Mouse (Mus musculus): ENCODE results near the gene Asna1. TPM values are rescaled to one million over a fixed set of nuclear protein-coding genes. Genes with fewer than 3 reads are reported as not detected.
A peak's percentile ranks its signal among the peaks of the same experiment; 100 is the strongest.

Asna1 gene
- total RNA-seq, 4 experiments from 2014 or later, result 118 to 124 (median 122) TPM

DNA sequence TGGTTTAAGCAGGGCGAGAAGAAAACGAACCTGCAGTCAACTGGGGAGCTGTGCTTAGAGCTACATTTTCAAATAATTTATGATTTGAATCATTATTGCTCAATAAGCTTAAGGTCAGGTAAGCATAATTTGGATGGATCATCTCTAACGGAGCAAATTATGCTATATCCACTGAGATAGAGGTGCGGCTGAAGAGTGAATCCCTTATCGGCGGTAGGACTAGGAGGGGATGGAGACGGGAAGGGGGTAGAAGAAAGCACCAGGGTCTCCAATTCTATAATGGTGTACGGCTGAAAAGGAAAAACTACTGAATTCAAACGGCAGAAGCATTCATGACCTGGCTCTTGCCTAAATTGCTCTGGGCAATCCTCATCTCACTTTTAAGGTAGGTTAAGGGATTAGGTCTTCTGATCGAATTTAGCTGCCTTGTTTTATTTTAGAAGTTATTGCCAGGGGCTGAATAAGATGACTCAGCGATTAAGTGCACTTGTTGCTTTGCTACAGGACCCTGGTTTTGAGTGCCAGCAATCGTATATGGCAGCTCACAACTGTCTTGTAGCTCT is 10.2 kb upstream of the Asna1 start:
- DNase-seq (ENCODE audit: low spot score in 2 of 2), result no peak

DNA sequence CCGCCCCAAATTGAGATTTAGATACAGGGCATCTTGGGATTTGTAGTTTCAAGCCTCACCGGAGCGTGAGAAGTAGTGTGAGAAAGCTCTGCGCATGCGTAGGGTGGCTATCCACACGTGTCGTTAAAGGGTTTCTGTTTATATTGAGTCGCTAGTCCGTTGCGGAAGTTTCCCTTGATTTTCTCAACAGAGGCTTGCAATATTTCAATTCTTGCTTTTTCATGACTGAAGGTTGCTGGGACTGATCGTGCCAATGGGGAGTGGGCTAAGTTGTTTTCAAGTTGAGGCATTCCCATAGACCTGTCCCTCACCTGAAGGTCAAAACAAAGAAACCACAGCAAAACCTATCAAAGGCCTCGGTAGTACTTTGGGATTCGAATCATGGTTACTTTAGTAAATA is 9.7 kb upstream of the Asna1 start:
- peak; percentile 57 to 69 for DNase-seq (ENCODE audit: low spot score in 2 of 2)

GRCm38 (mm10) chr8:85033867-85034266 is 8.8 kb upstream of the Asna1 start:
- DNase-seq (ENCODE audit: low spot score in 2 of 2), result no peak

DNA sequence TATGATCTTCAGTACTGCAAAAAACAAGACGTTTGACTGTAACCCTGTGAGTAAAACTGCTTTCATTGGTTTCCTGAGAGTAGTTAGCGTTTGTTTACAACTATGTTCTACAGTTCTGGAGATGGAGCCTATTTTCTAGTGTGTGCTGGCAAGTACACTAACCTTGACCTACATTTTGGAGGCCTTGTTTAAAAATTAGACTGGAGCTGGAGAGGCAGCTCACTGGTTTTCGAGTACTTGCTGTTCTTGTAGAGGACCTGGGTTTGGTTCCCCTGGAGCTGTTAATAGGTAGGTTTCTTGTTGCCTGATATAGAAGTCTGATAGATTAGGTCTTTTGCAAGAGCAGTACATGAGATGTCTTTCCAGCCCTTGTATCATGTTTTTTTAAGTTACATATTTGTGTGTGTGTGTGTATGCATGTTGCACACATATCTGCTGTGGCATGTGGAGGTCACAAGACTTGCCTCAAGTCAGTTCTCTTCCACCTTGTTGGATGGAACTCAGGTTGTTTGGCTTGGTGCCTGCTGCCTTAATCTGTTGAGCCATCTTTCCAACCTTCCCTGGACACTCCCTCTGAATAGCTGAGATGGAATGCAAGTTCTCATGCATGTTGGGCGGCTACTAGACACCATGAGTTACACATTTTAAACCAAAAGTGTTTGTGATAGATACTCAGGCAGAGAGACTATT is 7.7 kb upstream of the Asna1 start:
- no peak for DNase-seq (ENCODE audit: low spot score in 2 of 2)

GRCm38 (mm10) chr8:85029271-85029670 is 4.2 kb upstream of the Asna1 start:
- no peak for DNase-seq (ENCODE audit: low spot score in 2 of 2)

DNA sequence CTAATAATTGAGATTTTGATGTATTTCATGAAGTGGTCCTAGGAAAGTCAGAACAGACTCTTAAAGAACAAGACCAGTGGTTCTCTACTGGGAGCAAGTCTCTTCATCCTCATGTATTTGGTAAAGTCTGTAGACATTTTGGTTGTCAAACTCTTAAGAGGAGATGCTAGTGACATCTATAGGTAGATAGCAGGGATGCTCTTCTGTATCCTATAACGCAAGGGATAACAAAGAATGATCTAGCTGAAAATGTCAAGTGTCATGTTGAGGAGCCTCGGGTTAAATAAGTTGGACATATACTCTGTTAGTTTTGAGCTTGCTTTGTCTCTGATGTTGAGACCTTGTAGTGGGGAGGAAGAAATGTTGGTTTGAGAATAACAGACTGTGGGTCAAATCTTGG is 2.8 kb upstream of the Asna1 start:
- DNase-seq (ENCODE audit: low spot score in 2 of 2), result no peak

DNA sequence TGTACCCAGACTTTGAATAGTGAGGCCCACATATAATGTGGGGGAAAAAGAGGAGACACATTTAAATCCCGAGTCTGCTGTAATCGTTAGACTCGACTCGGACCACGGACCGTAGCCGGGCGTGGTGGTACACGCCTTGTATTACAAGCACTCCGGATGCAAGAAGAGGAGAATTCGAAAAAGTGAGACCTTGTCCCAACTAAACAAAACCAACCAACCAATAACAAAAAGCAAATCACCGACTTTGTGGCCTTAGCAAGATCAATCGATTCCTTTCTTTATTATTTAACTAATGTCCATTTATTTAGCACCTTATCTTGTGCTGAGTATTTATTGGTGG is 2.4 kb upstream of the Asna1 start:
- DNase-seq (ENCODE audit: low spot score in 2 of 2), result no peak

DNA sequence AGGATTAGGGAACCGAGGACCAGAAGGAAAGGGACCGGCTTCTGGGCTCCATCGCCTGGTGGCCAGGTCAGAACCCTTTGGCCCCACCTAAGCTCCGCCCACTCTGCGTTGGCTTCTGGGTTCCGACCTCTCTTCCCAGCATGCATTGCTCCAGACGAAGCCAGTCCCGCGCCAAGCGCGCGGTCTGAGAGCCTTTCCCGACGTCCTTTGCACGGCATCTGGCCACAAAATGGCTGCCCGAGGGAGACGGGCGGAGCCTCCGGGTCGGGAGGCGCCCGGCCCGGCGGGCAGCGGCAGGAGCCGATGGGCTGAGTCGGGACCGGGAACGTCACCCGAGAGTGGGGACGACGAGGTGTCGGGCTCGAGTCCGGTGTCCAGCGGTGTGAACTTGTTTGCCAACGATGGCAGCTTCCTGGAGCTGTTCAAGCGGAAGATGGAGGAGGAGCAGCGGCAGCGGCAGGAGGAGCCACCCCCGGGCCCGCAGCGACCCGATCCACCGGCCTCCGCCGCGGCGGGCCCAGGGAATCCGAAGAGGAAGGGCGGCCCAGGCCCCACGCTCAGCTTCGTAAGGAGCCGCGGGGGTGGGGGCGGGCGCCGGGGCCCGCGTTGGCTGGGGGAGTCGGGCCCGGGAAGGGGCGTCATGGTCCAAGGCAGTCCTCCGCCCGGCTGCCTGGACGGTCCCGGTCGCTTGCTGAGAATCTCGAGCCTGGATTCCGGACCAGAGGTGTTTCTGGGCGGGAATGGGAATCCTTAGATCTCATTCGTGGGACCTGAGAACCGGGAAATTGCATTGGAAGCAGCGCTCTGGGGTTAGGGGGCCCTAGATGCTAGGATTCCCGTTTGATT is 1.8 kb upstream of the Asna1 start, which contains the start of gene Trir:
Trir (plus strand) TSS at position 154 of the 846 bp plus-strand sequence.
- DNase-seq (ENCODE audit: low spot score in 2 of 2), result peak; percentile 94 to 96

GRCm38 (mm10) chr8:85023846-85024245 is 1.2 kb downstream of the Asna1 start:
- DNase-seq (ENCODE audit: low spot score in 2 of 2), result no peak

DNA sequence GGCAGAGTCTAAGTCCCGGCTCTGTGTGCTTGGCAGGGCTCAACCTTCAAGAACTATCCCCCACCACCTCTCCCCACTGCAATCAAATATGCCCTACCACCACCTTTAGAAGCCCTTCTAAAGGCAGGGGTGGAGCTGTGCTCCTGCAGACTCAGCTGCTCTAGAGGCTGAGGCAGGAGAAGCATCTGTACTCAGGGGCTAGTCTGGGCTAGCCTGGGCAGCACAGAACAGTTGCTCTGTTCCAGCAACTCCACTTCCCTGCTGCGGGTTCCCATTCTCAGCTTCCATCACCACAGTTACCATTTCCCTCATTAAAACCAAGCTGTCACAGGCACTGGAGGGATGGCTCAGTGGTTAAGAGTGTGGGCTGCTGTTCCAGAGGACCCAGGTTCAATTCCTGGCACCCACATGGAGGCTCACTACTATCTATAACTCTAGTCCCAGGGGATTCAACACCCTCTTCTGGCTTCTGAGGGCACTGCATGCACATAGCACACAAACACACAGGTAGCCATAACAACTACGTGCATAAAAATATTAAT is 3.5 kb downstream of the Asna1 start:
- no peak for DNase-seq (ENCODE audit: low spot score in 2 of 2)

DNA sequence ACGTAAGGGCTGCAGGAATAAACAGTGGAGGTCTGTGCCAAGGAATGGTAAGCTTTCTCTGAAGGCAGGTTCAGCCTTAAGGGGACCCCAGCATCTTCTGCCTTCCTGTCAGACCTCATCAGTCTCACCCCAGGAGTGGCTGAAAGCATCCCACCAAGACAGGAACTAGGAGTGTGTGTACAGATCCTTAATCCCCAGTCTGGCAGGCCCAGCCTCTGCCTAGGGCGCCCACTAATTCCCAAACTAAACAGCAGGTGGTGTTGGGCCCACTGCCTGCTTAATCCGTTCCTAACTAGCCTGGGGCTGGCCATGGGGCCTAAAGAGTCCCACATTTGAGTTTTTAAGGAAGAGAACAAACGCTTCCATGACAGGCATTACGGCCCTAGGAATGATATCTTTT is 7.9 kb downstream of the Asna1 start:
- DNase-seq (ENCODE audit: low spot score in 2 of 2), result no peak

DNA sequence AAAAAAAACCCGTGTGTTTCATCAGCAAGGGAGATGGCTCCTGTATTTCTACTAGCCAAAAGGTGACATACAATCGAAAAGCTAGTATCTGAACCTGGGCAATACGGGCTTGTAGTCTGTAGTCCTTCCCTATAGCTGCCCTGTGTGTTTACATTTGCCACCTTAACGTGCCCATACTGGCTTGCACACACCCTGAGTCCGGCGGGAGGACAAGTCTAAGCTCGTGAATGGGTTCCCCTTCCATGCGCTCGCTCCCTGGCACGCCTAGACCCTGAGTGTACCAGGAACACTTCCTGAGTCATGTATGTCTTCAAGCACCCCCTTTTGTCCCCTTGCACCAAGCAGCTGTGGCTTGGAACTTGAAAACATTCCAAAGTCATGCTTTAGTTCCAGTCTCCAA is 8.4 kb downstream of the Asna1 start:
- DNase-seq (ENCODE audit: low spot score in 2 of 2), result no peak

DNA sequence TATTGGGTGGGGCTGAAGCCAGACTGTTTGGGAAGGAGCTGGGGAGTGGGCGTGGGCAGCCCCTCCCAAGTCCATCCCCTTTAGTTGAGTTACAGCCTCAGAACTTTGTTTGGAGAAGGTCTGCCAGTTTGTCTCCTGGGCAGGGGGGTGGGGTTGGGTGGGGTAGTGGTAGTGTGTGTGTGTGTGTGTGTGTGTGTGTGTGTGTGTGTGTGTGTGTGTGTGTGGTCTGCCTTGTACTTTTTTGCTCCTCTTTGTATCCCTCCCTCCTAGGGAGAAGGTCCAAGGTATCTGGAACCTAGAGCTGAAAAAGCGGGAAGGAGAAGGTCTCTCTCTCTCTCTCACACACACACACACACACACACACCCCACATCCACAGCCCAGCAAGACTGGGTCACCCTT is 10.7 kb downstream of the Asna1 start, which contains the start of gene Best2:
Best2 (minus strand) TSS at position 101 of the 400 bp plus-strand sequence.
- DNase-seq (ENCODE audit: low spot score in 2 of 2), result no peak

- DNase-seq (ENCODE audit: low spot score in 2 of 2), result peak; percentile 64 to 75
These were observed 11.7 kb downstream of the Asna1 start for GRCm38 (mm10) chr8:85013230-85013840.

DNA sequence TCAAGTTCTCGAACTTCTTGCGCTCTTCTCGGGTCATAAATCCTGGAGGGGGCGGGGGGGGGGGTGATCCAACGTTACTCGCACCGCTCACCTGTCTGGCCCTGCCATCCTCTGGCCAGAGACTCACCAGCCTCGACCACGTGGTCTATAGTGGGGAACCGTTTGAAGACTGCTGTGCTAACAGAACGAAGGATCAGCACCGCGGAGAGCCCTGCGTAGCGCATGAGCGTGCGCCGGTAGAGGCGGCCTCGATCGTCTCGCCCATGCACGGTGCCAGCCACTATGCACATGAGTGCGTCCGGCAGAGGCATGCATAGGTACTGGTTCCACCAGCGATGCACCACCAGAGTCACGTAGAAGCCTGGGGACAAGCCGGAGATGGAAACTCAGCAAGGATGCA is 13.8 kb downstream of the Asna1 start:
- no peak for DNase-seq (ENCODE audit: low spot score in 2 of 2)

DNA sequence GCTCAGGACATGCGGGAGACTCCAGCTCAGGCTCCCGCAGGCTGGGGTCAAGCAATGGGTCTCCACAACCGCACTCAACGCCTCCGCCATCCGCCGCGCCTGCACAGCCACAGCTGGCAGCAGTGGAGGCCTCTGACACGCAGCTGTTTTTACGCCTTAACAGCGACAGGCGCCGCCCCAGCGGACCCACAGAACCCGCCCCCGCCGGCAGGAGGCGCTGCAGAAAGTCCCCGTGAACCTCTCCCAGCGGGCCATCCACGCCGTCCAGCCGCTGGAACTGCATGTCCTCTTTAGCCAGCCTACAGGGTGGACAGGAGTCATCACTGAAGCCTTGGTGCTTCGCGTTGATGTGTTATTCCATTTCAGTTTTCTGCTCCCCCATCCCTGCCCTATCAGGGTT is 17.4 kb downstream of the Asna1 start:
- DNase-seq (ENCODE audit: low spot score in 2 of 2), result no peak

GRCm38 (mm10) chr8:84997649-84998295 is 27.3 kb downstream of the Asna1 start:
- peak; percentile 86 to 92 for DNase-seq (ENCODE audit: low spot score in 2 of 2)

GRCm38 (mm10) chr8:84996978-84997377 is 28.1 kb downstream of the Asna1 start:
- DNase-seq (ENCODE audit: low spot score in 2 of 2), result no peak

- DNase-seq (ENCODE audit: low spot score in 2 of 2), result no peak
These were observed 29.4 kb downstream of the Asna1 start for GRCm38 (mm10) chr8:84995680-84996079.

GRCm38 (mm10) chr8:84994375-84994774 is 30.7 kb downstream of the Asna1 start:
- DNase-seq (ENCODE audit: low spot score in 2 of 2), result no peak

DNA sequence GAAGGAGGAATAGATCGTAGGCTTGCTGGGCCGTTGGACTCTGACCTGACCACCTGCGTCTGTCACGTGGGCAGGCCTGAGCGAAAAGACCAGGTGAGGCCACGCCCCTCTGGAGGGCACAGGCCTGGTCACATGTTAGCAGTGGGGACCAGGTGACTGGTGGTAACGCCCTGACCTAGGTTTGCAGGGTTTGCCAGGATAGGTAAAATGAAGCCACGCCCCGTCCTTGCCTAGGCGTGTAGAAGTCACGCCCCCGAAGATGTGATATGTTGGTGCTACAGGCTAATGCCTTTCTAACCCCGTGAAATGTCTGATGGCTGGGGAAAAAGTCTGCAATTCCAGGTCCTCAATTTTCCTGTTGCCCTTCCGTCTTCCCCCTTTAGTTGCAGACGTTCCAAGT is 34.2 kb downstream of the Asna1 start:
- peak in 1 of 2 experiments; percentile 55 for DNase-seq (ENCODE audit: low spot score in 2 of 2)
